Mouse (Mus musculus) lung, embryonic 16.5 days (tissue): ENCODE measurements around the gene Olfr12. TPM values are rescaled to one million over a fixed set of nuclear protein-coding genes. Genes with fewer than 3 reads are reported as not detected.

ENCODE experiments used
- ATAC-seq: fragments of 200-750 bp; cut with Nextera tagmentation; 2 replicates; pipeline ENCODE4 v1.8.0; 2017; ENCODE audit warnings: low read depth, mild to moderate bottlenecking, moderate library complexity
- H3K27ac ChIP-seq: fragments of 300-500 bp; sonication (generic); 2 replicates; pipeline ENCODE4 v1.5.1; 2014; ENCODE audit warnings: mild to moderate bottlenecking, control low read depth, low read length
- H3K27me3 ChIP-seq: fragments of 300-500 bp; sonication (generic); 2 replicates; pipeline ENCODE4 v1.6.1; 2014; ENCODE audit warnings: low read depth, low read length, mixed read lengths; ENCODE audit not compliant: control insufficient read depth, insufficient read depth
- H3K36me3 ChIP-seq: fragments of 300-500 bp; sonication (generic); 2 replicates; pipeline ENCODE4 v1.6.1; 2014; ENCODE audit warnings: low read length; ENCODE audit not compliant: control insufficient read depth, insufficient read depth
- H3K4me1 ChIP-seq: fragments of 300-500 bp; sonication (generic); replicated peaks from 2 replicates; pipeline ENCODE4 v1.6.1; 2014; ENCODE audit warnings: low read length, mixed read lengths; ENCODE audit not compliant: control insufficient read depth, insufficient read depth
- H3K4me2 ChIP-seq: fragments of 300-500 bp; sonication (generic); 2 replicates; pipeline ENCODE4 v1.6.1; 2014; ENCODE audit warnings: low read depth, low read length, control low read depth
- H3K4me3 ChIP-seq: fragments of 300-500 bp; sonication (generic); 2 replicates; pipeline ENCODE4 v1.5.1; 2014; ENCODE audit warnings: mild to moderate bottlenecking, low read length, control low read depth
- H3K9ac ChIP-seq: fragments of 300-500 bp; sonication (generic); 2 replicates; pipeline ENCODE4 v1.6.1; 2014; ENCODE audit warnings: low read length, control low read depth
- H3K9me3 ChIP-seq: fragments of 300-500 bp; sonication (generic); 2 replicates; pipeline ENCODE4 v1.6.1; 2016; ENCODE audit warnings: low read length; ENCODE audit not compliant: control insufficient read depth
- WGBS: fragments of 180-500 bp; shearing (Covaris S2); extraction: QIAGEN DNeasy Blood & Tissue Kit; methylation state at CpG from one replicate; pipeline ENCODE4 v1.1.7; 2014; 5-methylcytosine and 5-hydroxymethylcytosine counted together
- polyA plus RNA-seq: library from polyadenylated mRNA; unstranded; fragments of >200 nt; fragmentation: Nextera tagmentation; extraction: Ambion mirVana; gene quantifications from 2 replicates; pipeline ENCODE4 v1.2.1, GENCODE M21; 2015

Olfr12 gene
- polyA plus RNA-seq, 1 experiment from 2014 or later: not detected

- 61% methylated on average over 4 of the region's 4 CpGs for WGBS
- Histone ChIP-seq H3K9ac (no peak overlapping the region), H3K9me3 (no peaks in the 10 kb centered on the region), H3K4me2 (no peak overlapping the region), H3K4me3 (no peak overlapping the region), H3K27ac (no peak overlapping the region), H3K4me1 (no peaks in the 10 kb centered on the region), H3K36me3 (no peaks in the 10 kb centered on the region), H3K27me3 (no peaks in the 10 kb centered on the region)
- no peak for ATAC-seq
Measured at GRCm38 (mm10) chr1:92647026-92647425, 29.4 kb downstream of the Olfr12 start.

GRCm38 (mm10) chr1:92647752-92648151 lies 30.2 kb downstream of the Olfr12 start:
- no peak overlapping the region for H3K4me2 ChIP-seq
- ATAC-seq: peak; percentile 7; the same call in 1 of the 2 replicates

GRCm38 (mm10) chr1:92648197-92648596 lies 30.6 kb downstream of the Olfr12 start:
- H3K36me3 ChIP-seq: no peaks in the 10 kb centered on the region
- H3K4me3 ChIP-seq: no peak overlapping the region
- no peak overlapping the region for H3K27ac ChIP-seq
- H3K4me2 ChIP-seq: no peak overlapping the region
- no peaks in the 10 kb centered on the region for H3K4me1 ChIP-seq
- peak; percentile 15; the same call in 1 of the 2 replicates for ATAC-seq
- H3K9ac ChIP-seq: no peak overlapping the region
- no peaks in the 10 kb centered on the region for H3K27me3 ChIP-seq
- WGBS: 35% methylated on average over 10 of the region's 10 CpGs
- no peaks in the 10 kb centered on the region for H3K9me3 ChIP-seq

More at GRCm38 (mm10) chr1:92647752-92648151, 30.2 kb downstream of the Olfr12 start:
- H3K27ac ChIP-seq: no peak overlapping the region
- no peak overlapping the region for H3K4me3 ChIP-seq
- H3K9ac ChIP-seq: no peak overlapping the region
- H3K4me1 ChIP-seq: no peaks in the 10 kb centered on the region
- H3K27me3 ChIP-seq: no peaks in the 10 kb centered on the region
- 3% methylated on average over 8 of the region's 8 CpGs for WGBS
- no peaks in the 10 kb centered on the region for H3K9me3 ChIP-seq
- H3K36me3 ChIP-seq: no peaks in the 10 kb centered on the region

- H3K27ac ChIP-seq: no peak within 1 kb of the TSS
Measured at GRCm38 (mm10) chr1:92648673-92649072, 31.1 kb downstream of the Olfr12 start, which contains the start of gene Otos. TSS of gene Otos (minus strand) at chr1:92648841.

GRCm38 (mm10) chr1:92651467-92651866 lies 33.9 kb downstream of the Olfr12 start:
- H3K36me3 ChIP-seq: no peaks in the 10 kb centered on the region
- ATAC-seq: no peak
- H3K9ac ChIP-seq: no peak overlapping the region
- H3K27me3 ChIP-seq: no peaks in the 10 kb centered on the region
- no peaks in the 10 kb centered on the region for H3K9me3 ChIP-seq
- H3K27ac ChIP-seq: no peak overlapping the region
- no peak overlapping the region for H3K4me2 ChIP-seq
- H3K4me1 ChIP-seq: no peaks in the 10 kb centered on the region
- H3K4me3 ChIP-seq: no peak overlapping the region
- 71% methylated on average over 3 of the region's 3 CpGs for WGBS

More at GRCm38 (mm10) chr1:92648673-92649072, 31.1 kb downstream of the Olfr12 start, which contains the start of gene Otos:
- Histone ChIP-seq H3K36me3 (no peaks in the 10 kb centered on the region), H3K4me1 (no peaks in the 10 kb centered on the region), H3K4me2 (no peak within 1 kb of the TSS), H3K9ac (no peak within 1 kb of the TSS), H3K27me3 (no peaks in the 10 kb centered on the region), H3K4me3 (no peak within 1 kb of the TSS), H3K9me3 (no peaks in the 10 kb centered on the region)
- peak; percentile 66 for ATAC-seq
- WGBS: 18% methylated on average over 8 of the region's 8 CpGs

GRCm38 (mm10) chr1:92653179-92653578 lies 35.6 kb downstream of the Olfr12 start:
- Histone ChIP-seq H3K27ac (no peak overlapping the region), H3K9ac (no peak overlapping the region), H3K4me2 (no peak overlapping the region), H3K27me3 (no peaks in the 10 kb centered on the region), H3K4me3 (no peak overlapping the region), H3K36me3 (no peaks in the 10 kb centered on the region), H3K9me3 (no peaks in the 10 kb centered on the region), H3K4me1 (no peaks in the 10 kb centered on the region)
- ATAC-seq: no peak
- WGBS: 87% methylated on average over 3 of the region's 3 CpGs

- no peak overlapping the region for H3K27ac ChIP-seq
- no peak overlapping the region for H3K4me2 ChIP-seq
- H3K9me3 ChIP-seq: no peaks in the 10 kb centered on the region
- ATAC-seq: peak; percentile 53
- WGBS: 25% methylated on average over 2 of the region's 2 CpGs
- no peaks in the 10 kb centered on the region for H3K27me3 ChIP-seq
- H3K9ac ChIP-seq: no peak overlapping the region
- H3K4me3 ChIP-seq: no peak overlapping the region
- H3K4me1 ChIP-seq: no peaks in the 10 kb centered on the region
- H3K36me3 ChIP-seq: no peaks in the 10 kb centered on the region
Measured at GRCm38 (mm10) chr1:92654676-92655075, 37.1 kb downstream of the Olfr12 start.

- WGBS: 60% methylated on average over 11 of the region's 11 CpGs
- H3K4me1 ChIP-seq: no peaks in the 10 kb centered on the region
- H3K9ac ChIP-seq: no peak overlapping the region
- no peaks in the 10 kb centered on the region for H3K27me3 ChIP-seq
- no peak for ATAC-seq
- H3K4me2 ChIP-seq: no peak overlapping the region
- no peak overlapping the region for H3K27ac ChIP-seq
- no peak overlapping the region for H3K4me3 ChIP-seq
- no peaks in the 10 kb centered on the region for H3K36me3 ChIP-seq
- no peaks in the 10 kb centered on the region for H3K9me3 ChIP-seq
Measured at GRCm38 (mm10) chr1:92657025-92657820, 39.6 kb downstream of the Olfr12 start.

- H3K36me3 ChIP-seq: no peaks in the 10 kb centered on the region
- no peak overlapping the region for H3K9ac ChIP-seq
- WGBS: 42% methylated on average over 5 of the region's 5 CpGs
- H3K4me1 ChIP-seq: no peaks in the 10 kb centered on the region
- H3K4me3 ChIP-seq: no peak overlapping the region
- no peaks in the 10 kb centered on the region for H3K9me3 ChIP-seq
- no peak overlapping the region for H3K4me2 ChIP-seq
- no peak for ATAC-seq
- H3K27ac ChIP-seq: no peak overlapping the region
- H3K27me3 ChIP-seq: no peaks in the 10 kb centered on the region
Measured at GRCm38 (mm10) chr1:92659392-92659791, 41.8 kb downstream of the Olfr12 start.
